Mouse (Mus musculus) thymus, postnatal 10 days (tissue): ENCODE results near the gene Fam129b.
A peak's percentile ranks its signal among the peaks of the same experiment; 100 is the strongest.
"Not testable (repeated sequence)": the region's sequence is repeated elsewhere in the genome, so short reads cannot be mapped to it uniquely, and the experiment has no call there.

Source experiments
- DNase-seq, 2 experiments: peaks; one replicate each; pipeline ENCODE4 v3.0.0; 2021; ENCODE audit warnings: low spot score in 2 of 2

The Fam129b gene

GRCm38 (mm10) chr2:32875675-32876489 is at the start of gene Fam129b:
Gene Fam129b (plus strand): TSS chr2:32876114.
- DNase-seq, result peak; percentile 20 to 46

- DNase-seq, result no peak
Measured at GRCm38 (mm10) chr2:32828979-32829676, 46.8 kb upstream of the Fam129b start.

GRCm38 (mm10) chr2:32834496-32834895 is 41.4 kb upstream of the Fam129b start:
- peak in 1 of 2 experiments; percentile 25 for DNase-seq

GRCm38 (mm10) chr2:32835588-32835987 is 40.3 kb upstream of the Fam129b start:
- no peak for DNase-seq

GRCm38 (mm10) chr2:32838147-32838884 is 37.6 kb upstream of the Fam129b start:
- DNase-seq, result no peak

- DNase-seq, result no peak
Measured at GRCm38 (mm10) chr2:32839261-32839660, 36.7 kb upstream of the Fam129b start.

GRCm38 (mm10) chr2:32841099-32841498 is 34.8 kb upstream of the Fam129b start:
- DNase-seq, result no peak

- DNase-seq, result peak in 1 of 2 experiments; percentile 35
Measured at GRCm38 (mm10) chr2:32842558-32842957, 33.4 kb upstream of the Fam129b start.

- DNase-seq, result no peak
Measured at GRCm38 (mm10) chr2:32845572-32846100, 30.3 kb upstream of the Fam129b start.

GRCm38 (mm10) chr2:32846101-32846804 is 29.7 kb upstream of the Fam129b start:
- DNase-seq, result no peak

GRCm38 (mm10) chr2:32846805-32847467 is 29.0 kb upstream of the Fam129b start, which contains the start of gene Stxbp1:
Gene Stxbp1 (minus strand): TSS chr2:32847245.
- DNase-seq, result peak; percentile 79 to 90

GRCm38 (mm10) chr2:32847468-32847821 is 28.5 kb upstream of the Fam129b start:
- DNase-seq, result no peak

- peak; percentile 26 to 61 for DNase-seq
Measured at GRCm38 (mm10) chr2:32852156-32852555, 23.8 kb upstream of the Fam129b start.

GRCm38 (mm10) chr2:32853716-32854115 is 22.2 kb upstream of the Fam129b start:
- not testable (repeated sequence) for DNase-seq

- peak; percentile 80 to 97 for DNase-seq
Measured at GRCm38 (mm10) chr2:32854206-32854605, 21.7 kb upstream of the Fam129b start.

- DNase-seq, result no peak
Measured at GRCm38 (mm10) chr2:32855046-32855785, 20.7 kb upstream of the Fam129b start.

- no peak for DNase-seq
Measured at GRCm38 (mm10) chr2:32855790-32856465, 20.0 kb upstream of the Fam129b start.

GRCm38 (mm10) chr2:32857584-32857983 is 18.3 kb upstream of the Fam129b start:
- peak; percentile 50 to 82 for DNase-seq

- DNase-seq, result peak; percentile 34 to 83
Measured at GRCm38 (mm10) chr2:32859010-32859621, 16.8 kb upstream of the Fam129b start.
